Mouse (Mus musculus) kidney, adult 18-20 months (tissue): Measurements from ENCODE around the gene Lzts3.

Source experiments
- DNase-seq: peaks from one replicate; pipeline ENCODE4 v3.0.0; 2021

Lzts3 gene

GRCm38 (mm10) chr2:130634739-130635411 lies 7.7 kb downstream of the Lzts3 start:
- peak; percentile 32 for DNase-seq

DNA sequence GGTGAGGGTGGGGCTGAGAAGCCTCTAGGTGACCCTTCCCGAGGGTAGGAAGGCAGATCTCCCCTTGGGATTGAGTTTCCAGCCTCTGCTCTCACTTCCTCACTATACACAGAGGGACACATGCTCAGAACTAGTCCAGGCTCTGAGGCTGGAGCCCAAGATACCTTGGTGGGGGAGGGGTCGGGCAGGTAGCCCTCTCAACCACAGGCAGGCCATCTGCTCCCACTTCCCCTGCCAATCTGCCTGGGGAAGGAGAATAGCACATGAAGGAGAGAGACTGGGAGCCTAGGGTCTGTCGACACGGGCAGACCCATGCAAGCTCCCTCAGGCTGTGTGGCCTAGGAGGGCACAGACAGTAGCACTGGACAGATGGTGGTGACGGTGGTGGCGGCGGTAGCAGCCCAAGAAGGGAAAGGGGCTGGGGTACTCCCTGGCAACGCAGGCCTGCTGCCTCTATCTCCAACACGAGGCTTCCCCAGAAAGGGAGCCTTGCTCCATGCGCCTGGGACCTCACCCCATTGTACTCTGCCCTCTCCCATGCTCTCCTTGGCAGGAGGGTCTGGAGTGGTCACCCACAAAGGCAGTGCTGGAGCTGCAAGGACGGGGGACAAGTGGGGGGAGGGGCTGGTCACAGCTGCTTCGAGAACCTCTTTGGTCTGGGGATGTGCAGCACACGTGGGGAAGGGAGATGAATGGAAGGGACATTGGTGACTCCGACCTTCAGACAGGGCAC lies 8.4 kb downstream of the Lzts3 start:
- DNase-seq: no peak

GRCm38 (mm10) chr2:130632887-130633675 lies 9.5 kb downstream of the Lzts3 start:
- no peak for DNase-seq

DNA sequence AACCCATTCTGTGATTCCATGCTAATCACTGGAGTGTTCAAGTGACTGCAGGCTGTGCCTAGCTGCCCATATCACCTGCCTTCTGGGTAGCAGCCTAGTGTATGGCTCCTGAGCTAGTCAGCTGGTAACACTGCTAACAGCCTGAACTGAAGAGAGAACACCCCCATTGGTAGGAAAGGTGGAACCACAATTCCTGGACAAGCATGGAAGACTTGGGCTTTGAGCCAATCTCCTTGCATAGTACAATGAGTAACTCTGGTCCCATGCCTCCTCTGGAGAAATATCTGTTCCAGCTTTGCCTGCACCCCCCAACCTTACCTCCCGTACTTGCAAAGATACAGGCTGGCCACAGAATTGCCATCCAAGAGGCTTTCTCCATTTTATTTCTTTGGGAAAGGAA lies 10.2 kb downstream of the Lzts3 start:
- DNase-seq: peak; percentile 44

GRCm38 (mm10) chr2:130629839-130630203 lies 12.8 kb downstream of the Lzts3 start, which contains the start of the genes Fastkd5 and Ubox5:
Gene Fastkd5, minus strand, starts transcription at chr2:130630027.
Gene Ubox5, minus strand, starts transcription at chr2:130630038.
- DNase-seq: peak; percentile 94

- peak; percentile 30 for DNase-seq
Measured at GRCm38 (mm10) chr2:130629080-130629838, 13.3 kb downstream of the Lzts3 start.

GRCm38 (mm10) chr2:130628424-130628823 lies 14.2 kb downstream of the Lzts3 start:
- DNase-seq: no peak

DNA sequence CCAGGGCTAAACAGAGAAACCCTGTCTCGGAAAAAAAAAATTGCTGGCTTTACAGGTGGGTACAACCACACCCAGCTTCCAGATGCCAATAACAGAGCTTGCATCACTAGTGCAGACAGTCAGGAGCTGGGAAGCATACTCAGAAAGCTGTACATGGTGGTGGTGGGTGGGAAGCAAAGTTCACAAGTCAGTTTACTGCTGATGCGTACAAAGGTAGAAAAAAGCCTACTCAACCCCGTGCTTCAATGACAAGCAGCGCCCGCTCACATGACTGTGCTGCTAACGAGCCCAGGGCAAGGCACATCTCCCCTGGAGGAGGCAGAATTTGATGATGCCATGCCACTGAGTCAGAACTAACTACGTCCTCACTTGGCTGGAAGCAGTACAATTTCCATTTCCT lies 23.6 kb downstream of the Lzts3 start:
- DNase-seq: peak; percentile 30

- peak; percentile 40 for DNase-seq
Measured at GRCm38 (mm10) chr2:130613091-130613490, 29.5 kb downstream of the Lzts3 start.

- DNase-seq: no peak
Measured at GRCm38 (mm10) chr2:130602195-130602594, 40.4 kb downstream of the Lzts3 start.

- no peak for DNase-seq
Measured at GRCm38 (mm10) chr2:130598399-130598798, 44.2 kb downstream of the Lzts3 start.

GRCm38 (mm10) chr2:130597601-130598010 lies 45.0 kb downstream of the Lzts3 start:
- DNase-seq: peak; percentile 22

DNA sequence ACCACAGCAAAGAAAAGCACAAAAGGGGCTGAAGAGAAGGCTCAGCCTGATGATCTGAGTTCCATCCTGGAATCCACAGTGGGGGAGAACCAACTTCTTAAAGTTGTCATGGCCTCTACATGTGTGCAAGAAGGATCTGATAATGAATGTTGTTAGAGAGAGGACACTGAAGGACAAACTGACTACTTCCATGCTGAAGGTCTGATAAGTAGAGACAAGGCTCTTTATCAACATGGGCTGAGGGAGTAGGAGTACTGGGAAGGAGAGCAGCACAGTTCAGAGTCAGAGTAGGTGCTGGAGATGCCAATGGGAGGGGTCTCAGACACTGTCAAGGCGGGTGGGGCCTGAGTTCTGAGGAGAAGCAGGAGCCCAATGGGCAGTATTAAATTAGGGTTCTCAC lies 47.0 kb downstream of the Lzts3 start:
- no peak for DNase-seq

DNA sequence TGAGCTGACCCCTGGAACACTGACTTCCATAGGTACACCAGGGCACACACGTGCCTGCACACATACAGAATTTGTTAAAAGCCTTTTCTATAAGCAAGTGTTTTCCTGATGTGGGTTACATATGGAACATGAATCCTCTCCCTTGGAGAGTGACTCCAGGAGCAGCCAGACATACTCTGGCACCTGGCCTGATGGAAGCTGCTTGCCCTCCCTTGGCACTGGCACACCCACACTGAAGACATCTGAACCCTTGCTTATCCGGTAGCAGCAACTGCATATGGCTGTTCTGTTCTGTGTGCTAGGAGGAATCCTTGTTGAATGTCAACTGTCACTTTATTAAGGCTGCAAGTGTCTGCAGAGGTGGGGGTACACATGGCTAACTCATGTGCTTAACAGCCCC lies 51.6 kb downstream of the Lzts3 start:
- DNase-seq: no peak

GRCm38 (mm10) chr2:130589761-130590160 lies 52.8 kb downstream of the Lzts3 start:
- no peak for DNase-seq

- DNase-seq: no peak
Measured at GRCm38 (mm10) chr2:130589157-130589556, 53.4 kb downstream of the Lzts3 start.

- no peak for DNase-seq
Measured at GRCm38 (mm10) chr2:130588373-130588772, 54.2 kb downstream of the Lzts3 start.

DNA sequence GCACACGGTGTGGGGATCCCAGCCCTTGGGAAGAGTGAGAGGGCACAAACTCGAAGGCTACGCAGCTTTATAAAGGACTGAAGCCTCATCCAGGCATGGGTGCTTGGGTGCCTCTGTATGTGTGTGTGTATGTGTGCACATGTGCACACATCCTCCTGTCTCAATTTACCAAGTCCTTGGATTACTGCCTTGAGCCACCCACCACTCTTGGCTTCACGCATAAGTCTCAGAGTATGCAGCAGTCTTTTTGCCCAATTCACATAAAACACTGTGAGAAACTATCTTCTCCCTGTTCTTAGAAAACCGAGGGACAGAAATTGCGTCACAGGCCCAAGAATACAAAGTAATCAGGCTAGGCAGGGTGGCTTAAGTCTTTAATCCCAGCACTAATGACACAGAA lies 56.6 kb downstream of the Lzts3 start:
- DNase-seq: no peak

- DNase-seq: no peak
Measured at GRCm38 (mm10) chr2:130583902-130584560, 58.6 kb downstream of the Lzts3 start.
